Mouse (Mus musculus): ENCODE measurements around the gene Fyn. TPM values are rescaled to one million over a fixed set of nuclear protein-coding genes. Genes with fewer than 3 reads are reported as not detected.

Gene Fyn
- total and polyA plus RNA-seq, 3 experiments, result 14.9 to 42.4 (median 19.9) TPM

GRCm38 (mm10) chr10:39405982-39406797 lies 37.5 kb downstream of the Fyn start:
- Histone ChIP-seq H3K27me3 (replicated peaks) (no peaks in the 10 kb centered on the region), H3K36me3 (replicated peaks in 1 of 2; ENCODE audit: control insufficient read depth in 1 of 2, insufficient read depth in 1 of 2, low read length in 1 of 2) (peaks cover 0 to 53% of the 10 kb centered on the region in 2 experiments), H3K9ac (ENCODE audit: insufficient read depth, low read depth) (no peak overlapping the region), H3K4me2 (ENCODE audit: insufficient read depth, low read depth, poor library complexity, severe bottlenecking) (no peak overlapping the region), H3K9me3 (replicated peaks; ENCODE audit: low read length) (peaks cover 4% of the 10 kb centered on the region), H3K27ac (ENCODE audit: insufficient read depth, low read depth) (no peak overlapping the region), H3K79me2 (replicated peaks; ENCODE audit: control insufficient read depth, extremely low read depth, insufficient read depth, poor library complexity, severe bottlenecking) (no peaks in the 10 kb centered on the region; the same call in 1 of the 2 replicates), H3K4me3 (replicated peaks in 1 of 3; ENCODE audit: low read depth in 2 of 3, low read length in 2 of 3, poor library complexity in 1 of 3) (no peak overlapping the region), H3K4me1 (ENCODE audit: control insufficient read depth in 1 of 2, insufficient read depth in 2 of 2) (peaks cover 4 to 23% of the 10 kb centered on the region in 2 experiments; a peak in 3 of 4 replicates)
- TF ChIP-seq BHLHE40 (IDR thresholded peaks at IDR 0.05; ENCODE audit: low read depth, low read length) (no peak), CHD2 (IDR thresholded peaks at IDR 0.05; ENCODE audit: low read length) (no peak), MAZ (IDR thresholded peaks at IDR 0.05; ENCODE audit: low read depth, low read length) (no peak), GABPA (IDR thresholded peaks at IDR 0.05; ENCODE audit: insufficient replicate concordance, low read depth, low read length) (no peak), JUND (conservative IDR thresholded peaks at IDR 0.05; ENCODE audit: low read depth, low read length) (no peak), MAFK (IDR thresholded peaks at IDR 0.05; ENCODE audit: insufficient replicate concordance, low read length) (no peak), POLR2A (IDR thresholded peaks at IDR 0.05; ENCODE audit: low read depth, low read length) (no peak), SMC3 (IDR thresholded peaks at IDR 0.05; ENCODE audit: low read depth, low read length) (no peak), ZMIZ1 (IDR thresholded peaks at IDR 0.05; ENCODE audit: low read depth, low read length) (no peak), MXI1 (IDR thresholded peaks at IDR 0.05; ENCODE audit: low read depth, low read length) (no peak), SIN3A (IDR thresholded peaks at IDR 0.05; ENCODE audit: low read length) (no peak), MEF2A (IDR thresholded peaks at IDR 0.05; ENCODE audit: borderline replicate concordance, low read depth, low read length) (no peak), UBTF (IDR thresholded peaks at IDR 0.05; ENCODE audit: low read depth, low read length) (no peak), TBP (conservative IDR thresholded peaks at IDR 0.05; ENCODE audit: low read depth, low read length) (no peak), JUN (IDR thresholded peaks at IDR 0.05; ENCODE audit: insufficient read depth, low read depth, low read length) (no peak), ZKSCAN1 (IDR thresholded peaks at IDR 0.05; ENCODE audit: borderline replicate concordance, low read depth, low read length) (no peak), RCOR1 (conservative IDR thresholded peaks at IDR 0.05; ENCODE audit: low read depth, low read length) (no peak), POLR2AphosphoS2 (IDR thresholded peaks at IDR 0.05; ENCODE audit: low read depth, low read length) (no peak), NRF1 (IDR thresholded peaks at IDR 0.05; ENCODE audit: low read depth, low read length) (no peak), USF1 (IDR thresholded peaks at IDR 0.05; ENCODE audit: low read depth, low read length) (no peak)
- in situ Hi-C loops (cut with MboI; ENCODE audit: low pct_ligation_motif_present, low pct_unique_long_range_greater_than_20kb, low sequenced_read_pairs) (no loop called here), dilution Hi-C loops (cut with MboI; ENCODE audit: extremely low pct_ligation_motif_present, extremely low pct_unique_long_range_greater_than_20kb, low sequenced_read_pairs) (no loop called here)
- no peak for DNase-seq (ENCODE audit: extremely low read depth)
